Mouse (Mus musculus): Measurements from ENCODE around the gene Gm43738. TPM values are rescaled to one million over a fixed set of nuclear protein-coding genes. Genes with fewer than 3 reads are reported as not detected.

Gene Gm43738
- polyA plus RNA-seq, 1 experiment from 2014 or later, result not detected

DNA sequence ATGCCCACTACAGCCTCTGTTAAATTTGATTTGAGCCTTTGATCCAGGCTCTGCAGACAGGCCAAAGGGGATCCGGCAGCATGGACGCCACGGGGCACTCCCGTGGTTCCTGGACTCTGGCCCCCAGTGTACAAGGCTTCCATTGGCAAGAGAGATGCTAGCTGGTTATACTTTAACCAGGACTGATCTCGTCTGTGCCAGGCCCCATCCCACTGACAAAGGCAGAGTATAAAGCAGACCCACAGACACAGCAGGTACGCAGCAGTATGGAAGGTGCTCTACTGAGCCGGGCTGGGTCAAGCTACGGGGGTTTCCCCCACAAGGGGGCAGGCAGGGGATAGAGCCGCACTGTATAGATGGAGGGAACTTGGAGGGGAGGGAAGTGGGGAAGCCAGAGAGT lies 35.5 kb upstream of the Gm43738 start:
- DNase-seq (ENCODE audit: low spot score) (peak; percentile 46), ATAC-seq (replicated peaks; ENCODE audit: low FRiP score, low read depth) (peak; percentile 88)
- Histone ChIP-seq H3K4me1 (replicated peaks; ENCODE audit: insufficient read depth, low read length) (0 out of 2 replicates have a peak, but pooled peaks cover 3% of the 10 kb centered on the region), H3K9ac (ENCODE audit: low read depth, low read length) (no peak overlapping the region), H3K36me3 (ENCODE audit: insufficient read depth, low read length) (no peaks in the 10 kb centered on the region), H3K4me2 (ENCODE audit: low read length) (peak overlapping the region; percentile 27; the same call in 1 of the 2 replicates), H3K27me3 (ENCODE audit: insufficient read depth, low read length) (no peaks in the 10 kb centered on the region), H3K4me3 (replicated peaks; ENCODE audit: low read depth, low read length) (no peak overlapping the region), H3K9me3 (replicated peaks; ENCODE audit: low read length) (no peaks in the 10 kb centered on the region), H3K27ac (peak overlapping the region; percentile 50)
- TF ChIP-seq CTCF (IDR thresholded peaks at IDR 0.05; ENCODE audit: low read depth), result peak; percentile 57
- 31% methylated on average over 9 of the region's 9 CpGs for WGBS

DNA sequence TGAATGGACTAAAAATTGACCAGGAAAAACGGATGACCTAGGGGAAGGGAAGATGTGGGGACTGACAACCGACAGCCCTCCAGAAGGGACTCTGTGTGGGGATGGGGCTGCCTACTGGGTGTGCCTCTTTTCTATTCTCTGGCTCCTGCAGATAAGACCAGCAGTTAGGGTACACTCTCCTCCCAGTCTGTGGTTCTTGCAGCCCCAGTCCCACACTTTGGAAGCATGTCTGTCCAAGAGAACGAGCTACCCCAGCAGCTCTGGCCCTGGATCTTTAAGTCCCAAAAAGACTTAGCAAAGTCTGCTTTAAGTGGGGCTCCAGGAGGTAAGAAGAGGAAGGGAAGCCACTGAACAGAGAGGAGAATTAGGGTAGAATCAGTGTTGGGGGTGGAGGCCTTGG lies 35.1 kb upstream of the Gm43738 start, which contains the start of gene Pklr:
Gene Pklr, plus strand, starts transcription at position 185 of the 400 bp plus-strand sequence.
- TF ChIP-seq CTCF (IDR thresholded peaks at IDR 0.05; ENCODE audit: low read depth), result no peak
- WGBS, result 68% methylated on average over 3 of the region's 3 CpGs
- H3K27me3 ChIP-seq (ENCODE audit: insufficient read depth, low read length), result no peaks in the 10 kb centered on the region
- H3K4me1 ChIP-seq (replicated peaks; ENCODE audit: insufficient read depth, low read length), result 0 out of 2 replicates have a peak, but pooled peaks cover 3% of the 10 kb centered on the region
- ATAC-seq (replicated peaks; ENCODE audit: low FRiP score, low read depth), result no peak
- no peak within 1 kb of the TSS for H3K4me3 ChIP-seq (replicated peaks; ENCODE audit: low read depth, low read length)
- DNase-seq (ENCODE audit: low spot score), result no peak
- no peak within 1 kb of the TSS for H3K9ac ChIP-seq (ENCODE audit: low read depth, low read length)
- peak within 1 kb of the TSS; percentile 50 for H3K27ac ChIP-seq
- H3K9me3 ChIP-seq (replicated peaks; ENCODE audit: low read length), result no peaks in the 10 kb centered on the region
- no peaks in the 10 kb centered on the region for H3K36me3 ChIP-seq (ENCODE audit: insufficient read depth, low read length)
- peak within 1 kb of the TSS; percentile 27; the same call in 1 of the 2 replicates for H3K4me2 ChIP-seq (ENCODE audit: low read length)

DNA sequence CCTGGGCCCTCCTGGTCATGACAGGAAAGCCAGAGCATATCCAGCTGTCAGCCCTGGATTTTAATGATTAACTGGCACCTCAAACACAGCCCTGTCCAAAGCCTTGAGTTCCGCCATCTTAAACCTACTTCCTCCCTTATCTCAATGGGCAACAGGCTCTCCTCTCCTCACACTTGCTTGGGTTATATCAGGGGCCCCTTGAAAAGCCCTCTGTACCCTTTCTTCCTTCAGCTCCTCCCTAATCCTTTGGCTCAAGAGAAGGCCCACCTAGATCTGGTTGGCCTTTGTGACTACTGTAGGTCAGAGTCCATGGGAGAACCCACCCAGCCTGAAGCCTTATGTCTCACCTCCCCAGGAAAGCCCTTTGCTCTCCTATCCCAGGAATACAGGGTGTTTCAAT lies 32.9 kb upstream of the Gm43738 start:
- Histone ChIP-seq H3K9ac (ENCODE audit: low read depth, low read length) (no peak overlapping the region), H3K4me3 (replicated peaks; ENCODE audit: low read depth, low read length) (no peak overlapping the region), H3K9me3 (replicated peaks; ENCODE audit: low read length) (no peaks in the 10 kb centered on the region), H3K27ac (no peak overlapping the region), H3K4me2 (ENCODE audit: low read length) (no peak overlapping the region), H3K36me3 (ENCODE audit: insufficient read depth, low read length) (no peaks in the 10 kb centered on the region), H3K27me3 (ENCODE audit: insufficient read depth, low read length) (no peaks in the 10 kb centered on the region), H3K4me1 (replicated peaks; ENCODE audit: insufficient read depth, low read length) (0 out of 2 replicates have a peak, but pooled peaks cover 3% of the 10 kb centered on the region)
- ATAC-seq (replicated peaks; ENCODE audit: low FRiP score, low read depth) (no peak), DNase-seq (ENCODE audit: low spot score) (no peak)
- WGBS, result 83% methylated on average over 1 of the region's 1 CpGs
- no peak for TF ChIP-seq CTCF (IDR thresholded peaks at IDR 0.05; ENCODE audit: low read depth)

DNA sequence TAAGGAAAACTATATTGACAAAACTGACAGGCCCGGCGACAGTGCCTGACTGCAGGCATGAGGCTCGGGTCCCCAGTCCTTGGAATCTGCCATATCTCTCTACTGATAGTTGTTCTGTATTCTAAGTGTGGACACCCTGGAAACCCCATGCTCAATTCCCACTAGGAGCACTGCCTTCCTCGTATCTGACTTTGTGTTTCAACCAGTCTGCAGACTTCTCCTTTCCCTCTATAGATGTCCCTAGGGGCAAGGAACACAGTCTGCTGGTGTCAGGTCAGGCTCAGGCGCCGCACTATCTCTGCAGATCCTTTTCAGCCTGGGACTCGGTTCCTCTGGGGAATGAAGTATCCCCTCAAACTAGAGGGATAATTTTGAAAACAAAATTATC lies 32.2 kb upstream of the Gm43738 start:
- no peaks in the 10 kb centered on the region for H3K9me3 ChIP-seq (replicated peaks; ENCODE audit: low read length)
- H3K36me3 ChIP-seq (ENCODE audit: insufficient read depth, low read length), result no peaks in the 10 kb centered on the region
- WGBS, result 81% methylated on average over 7 of the region's 7 CpGs
- H3K4me2 ChIP-seq (ENCODE audit: low read length), result no peak overlapping the region
- H3K9ac ChIP-seq (ENCODE audit: low read depth, low read length), result no peak overlapping the region
- no peaks in the 10 kb centered on the region for H3K27me3 ChIP-seq (ENCODE audit: insufficient read depth, low read length)
- ATAC-seq (replicated peaks; ENCODE audit: low FRiP score, low read depth) (no peak), DNase-seq (ENCODE audit: low spot score) (no peak)
- no peak overlapping the region for H3K27ac ChIP-seq
- no peak for TF ChIP-seq CTCF (IDR thresholded peaks at IDR 0.05; ENCODE audit: low read depth)
- H3K4me3 ChIP-seq (replicated peaks; ENCODE audit: low read depth, low read length), result no peak overlapping the region
- 0 out of 2 replicates have a peak, but pooled peaks cover 3% of the 10 kb centered on the region for H3K4me1 ChIP-seq (replicated peaks; ENCODE audit: insufficient read depth, low read length)

DNA sequence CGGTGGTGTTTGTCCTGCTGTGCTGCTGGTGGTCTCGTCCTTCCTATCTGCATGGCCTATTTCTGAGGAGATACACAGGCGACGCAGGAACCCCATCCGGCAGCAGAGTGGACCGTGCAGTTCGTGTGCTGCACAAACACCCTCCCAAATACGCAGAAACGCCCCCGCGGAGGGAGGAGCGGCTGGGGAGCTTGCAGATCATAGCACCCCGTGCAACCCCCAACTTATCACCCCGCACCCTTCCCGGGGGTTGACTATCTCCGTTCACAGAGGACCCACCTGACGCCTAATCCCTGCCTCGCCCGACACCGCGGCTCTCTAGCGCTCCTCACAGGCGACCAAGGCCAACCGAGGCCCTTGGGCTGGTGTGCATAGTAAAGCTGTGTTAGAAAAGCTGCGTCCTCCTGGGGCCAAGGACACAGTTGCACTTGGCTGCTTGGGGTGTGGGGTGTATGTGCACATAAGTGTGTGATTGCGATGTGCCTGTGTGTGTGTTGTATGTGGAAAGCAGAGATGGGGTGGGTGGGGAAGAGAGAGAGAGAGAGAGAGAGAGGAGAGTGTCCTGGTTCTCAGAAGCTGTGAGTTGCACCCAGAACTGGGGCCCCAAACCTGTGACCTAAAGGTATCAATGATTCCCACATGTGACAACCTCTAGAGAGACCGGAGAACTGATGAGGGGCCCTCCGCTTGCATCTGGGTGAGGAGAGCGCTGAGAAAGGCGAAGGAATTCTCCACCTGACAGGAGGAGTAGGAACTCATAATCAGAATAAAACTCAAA lies 31.6 kb upstream of the Gm43738 start:
- ATAC-seq (replicated peaks; ENCODE audit: low FRiP score, low read depth) (0 out of 2 replicates have a peak, but pooled peaks have one; percentile 30), DNase-seq (ENCODE audit: low spot score) (peak; percentile 44)
- 15% methylated on average over 28 of the region's 30 CpGs for WGBS
- Histone ChIP-seq H3K4me3 (replicated peaks; ENCODE audit: low read depth, low read length) (peak overlapping the region; percentile 15), H3K4me1 (replicated peaks; ENCODE audit: insufficient read depth, low read length) (0 out of 2 replicates have a peak, but pooled peaks cover 3% of the 10 kb centered on the region), H3K27ac (no peak overlapping the region), H3K4me2 (ENCODE audit: low read length) (peak overlapping the region; percentile 55), H3K36me3 (ENCODE audit: insufficient read depth, low read length) (no peaks in the 10 kb centered on the region), H3K9me3 (replicated peaks; ENCODE audit: low read length) (no peaks in the 10 kb centered on the region), H3K27me3 (ENCODE audit: insufficient read depth, low read length) (no peaks in the 10 kb centered on the region), H3K9ac (ENCODE audit: low read depth, low read length) (0 out of 2 replicates have a peak overlapping the region, but pooled peaks have one; percentile 32)
- TF ChIP-seq CTCF (IDR thresholded peaks at IDR 0.05; ENCODE audit: low read depth), result peak; percentile 55

DNA sequence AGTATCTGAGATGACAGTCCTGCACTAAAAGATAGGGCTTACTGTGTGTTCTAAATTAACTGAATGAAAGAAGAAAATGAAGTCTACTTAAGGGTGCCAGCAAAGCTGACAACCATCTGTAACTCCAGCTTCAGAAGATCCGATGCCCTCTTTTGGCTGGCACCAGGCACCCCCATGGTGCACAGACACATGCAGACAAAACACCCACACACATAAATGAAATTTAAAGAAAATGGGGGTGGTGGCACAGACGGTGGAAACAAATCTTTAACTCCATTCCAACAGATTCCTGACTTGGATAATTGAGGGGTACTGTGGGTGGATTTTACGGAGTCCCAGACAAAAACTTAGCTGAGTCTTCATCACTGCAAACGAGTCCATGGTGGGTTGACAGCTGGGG lies 30.9 kb upstream of the Gm43738 start:
- DNase-seq (ENCODE audit: low spot score) (no peak), ATAC-seq (replicated peaks; ENCODE audit: low FRiP score, low read depth) (no peak)
- H3K27ac ChIP-seq, result no peak overlapping the region
- H3K27me3 ChIP-seq (ENCODE audit: insufficient read depth, low read length), result no peaks in the 10 kb centered on the region
- 0 out of 2 replicates have a peak overlapping the region, but pooled peaks have one; percentile 15 for H3K4me3 ChIP-seq (replicated peaks; ENCODE audit: low read depth, low read length)
- peak overlapping the region; percentile 55 for H3K4me2 ChIP-seq (ENCODE audit: low read length)
- 0 out of 2 replicates have a peak, but pooled peaks cover 3% of the 10 kb centered on the region for H3K4me1 ChIP-seq (replicated peaks; ENCODE audit: insufficient read depth, low read length)
- no peaks in the 10 kb centered on the region for H3K9me3 ChIP-seq (replicated peaks; ENCODE audit: low read length)
- no peaks in the 10 kb centered on the region for H3K36me3 ChIP-seq (ENCODE audit: insufficient read depth, low read length)
- TF ChIP-seq CTCF (IDR thresholded peaks at IDR 0.05; ENCODE audit: low read depth), result no peak
- WGBS, result 42% methylated on average over 4 of the region's 4 CpGs
- 0 out of 2 replicates have a peak overlapping the region, but pooled peaks have one; percentile 23 for H3K9ac ChIP-seq (ENCODE audit: low read depth, low read length)
